Mouse (Mus musculus): ENCODE data around the gene Esyt2. TPM values are rescaled to one million over a fixed set of nuclear protein-coding genes. Genes with fewer than 3 reads are reported as not detected.
A peak's percentile ranks its signal among the peaks of the same experiment; 100 is the strongest.

Gene Esyt2
- polyA plus RNA-seq, 1 experiment: 16.1 TPM

GRCm38 (mm10) chr12:116405836-116406155 lies 124.8 kb downstream of the Esyt2 start:
- Histone ChIP-seq H3ac (ENCODE audit: control insufficient read depth, insufficient read length) (peak overlapping the region; percentile 23), H3K79me2 (ENCODE audit: control insufficient read depth, insufficient read depth) (peaks cover 19% of the 10 kb centered on the region), H3K36me3 (ENCODE audit: control insufficient read depth, insufficient read depth) (no peaks in the 10 kb centered on the region), H3K4me2 (ENCODE audit: low read depth) (peak overlapping the region; percentile 78), H3K27me3 (ENCODE audit: control insufficient read depth, insufficient read depth, insufficient read length) (no peaks in the 10 kb centered on the region), H3K4me3 (peak overlapping the region; percentile 51)
- TF ChIP-seq TCF12 (IDR thresholded peaks at IDR 0.05; ENCODE audit: insufficient read depth, poor library complexity, severe bottlenecking): no peak
- TF ChIP-seq USF1 (IDR thresholded peaks at IDR 0.05; ENCODE audit: low read depth): no peak
- TF ChIP-seq POLR2AphosphoS2 (IDR thresholded peaks at IDR 0.05; ENCODE audit: insufficient read length, low read depth): no peak
- no peak for TF ChIP-seq MAX (IDR thresholded peaks at IDR 0.05; ENCODE audit: low read depth)
- TF ChIP-seq SRF (IDR thresholded peaks at IDR 0.05; ENCODE audit: control insufficient read depth, insufficient read length, low read depth): no peak
- TF ChIP-seq MYOG (IDR thresholded peaks at IDR 0.05; ENCODE audit: control insufficient read depth in 1 of 3, insufficient read depth in 1 of 3, insufficient read length in 2 of 3, low read depth in 2 of 3): no peak
- no peak for TF ChIP-seq REST (IDR thresholded peaks at IDR 0.05; ENCODE audit: insufficient read depth, insufficient read length)
- TF ChIP-seq CEBPB (IDR thresholded peaks at IDR 0.05; ENCODE audit: insufficient read depth, poor library complexity, severe bottlenecking): no peak

- H3K79me2 ChIP-seq (ENCODE audit: control insufficient read depth, insufficient read depth): peaks cover 19% of the 10 kb centered on the region
- H3K4me3 ChIP-seq: no peak overlapping the region
- H3K27me3 ChIP-seq (ENCODE audit: control insufficient read depth, insufficient read depth, insufficient read length): no peaks in the 10 kb centered on the region
- no peaks in the 10 kb centered on the region for H3K36me3 ChIP-seq (ENCODE audit: control insufficient read depth, insufficient read depth)
- H3ac ChIP-seq (ENCODE audit: control insufficient read depth, insufficient read length): no peak overlapping the region
- TF ChIP-seq SRF (IDR thresholded peaks at IDR 0.05; ENCODE audit: control insufficient read depth, insufficient read length, low read depth): no peak
- no peak for TF ChIP-seq MYOD1 (IDR thresholded peaks at IDR 0.05; ENCODE audit: control insufficient read depth in 1 of 3, insufficient read length in 2 of 3, low read depth in 2 of 3)
- TF ChIP-seq E2F4 (IDR thresholded peaks at IDR 0.05; ENCODE audit: insufficient read depth): no peak
- TF ChIP-seq TCF3 (IDR thresholded peaks at IDR 0.05; ENCODE audit: insufficient read length, low read depth): no peak
- no peak for TF ChIP-seq USF1 (IDR thresholded peaks at IDR 0.05; ENCODE audit: low read depth)
- TF ChIP-seq POLR2AphosphoS2 (IDR thresholded peaks at IDR 0.05; ENCODE audit: insufficient read length, low read depth): no peak
- no peak for TF ChIP-seq POLR2A (IDR thresholded peaks at IDR 0.05; ENCODE audit: insufficient read length, low read depth)
- no peak for TF ChIP-seq MYOG (IDR thresholded peaks at IDR 0.05; ENCODE audit: control insufficient read depth in 1 of 3, insufficient read depth in 1 of 3, insufficient read length in 2 of 3, low read depth in 2 of 3)
- no peak for TF ChIP-seq MAX (IDR thresholded peaks at IDR 0.05; ENCODE audit: low read depth)
- TF ChIP-seq CEBPB (IDR thresholded peaks at IDR 0.05; ENCODE audit: insufficient read depth, poor library complexity, severe bottlenecking): no peak
- TF ChIP-seq REST (IDR thresholded peaks at IDR 0.05; ENCODE audit: insufficient read depth, insufficient read length): no peak
- no peak for TF ChIP-seq TCF12 (IDR thresholded peaks at IDR 0.05; ENCODE audit: insufficient read depth, poor library complexity, severe bottlenecking)
- H3K4me2 ChIP-seq (ENCODE audit: low read depth): no peak overlapping the region
These were observed 126.9 kb downstream of the Esyt2 start for GRCm38 (mm10) chr12:116407883-116408282.

DNA sequence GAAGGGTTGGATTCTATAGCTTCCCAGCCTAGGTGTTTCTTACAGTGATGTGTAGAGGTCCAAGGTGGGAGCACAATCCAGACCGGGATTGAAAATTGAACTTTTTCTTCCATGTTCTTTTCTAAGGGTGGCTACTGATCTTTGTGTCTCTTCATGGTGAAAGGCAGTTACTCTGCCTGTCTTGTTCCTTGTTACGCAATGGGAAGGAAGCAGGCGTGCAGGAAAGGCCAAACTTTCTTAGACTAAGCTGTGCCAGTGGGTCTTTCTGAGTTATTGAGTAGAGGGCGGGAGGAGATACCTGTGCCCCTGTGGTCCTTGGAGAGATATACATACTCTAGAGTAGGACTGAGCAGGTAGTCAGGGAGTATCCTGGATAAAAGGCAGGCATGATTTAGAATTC lies 133.9 kb downstream of the Esyt2 start:
- Histone ChIP-seq H3ac (ENCODE audit: control insufficient read depth, insufficient read length) (no peak overlapping the region), H3K27me3 (ENCODE audit: control insufficient read depth, insufficient read depth, insufficient read length) (no peaks in the 10 kb centered on the region), H3K4me2 (ENCODE audit: low read depth) (no peak overlapping the region), H3K4me3 (no peak overlapping the region), H3K36me3 (ENCODE audit: control insufficient read depth, insufficient read depth) (no peaks in the 10 kb centered on the region), H3K79me2 (ENCODE audit: control insufficient read depth, insufficient read depth) (no peaks in the 10 kb centered on the region)
- TF ChIP-seq MYOD1 (IDR thresholded peaks at IDR 0.05; ENCODE audit: control insufficient read depth in 1 of 3, insufficient read length in 2 of 3, low read depth in 2 of 3) (no peak), REST (IDR thresholded peaks at IDR 0.05; ENCODE audit: insufficient read depth, insufficient read length) (no peak), TCF3 (IDR thresholded peaks at IDR 0.05; ENCODE audit: insufficient read length, low read depth) (no peak), MAX (IDR thresholded peaks at IDR 0.05; ENCODE audit: low read depth) (no peak), MYOG (IDR thresholded peaks at IDR 0.05; ENCODE audit: control insufficient read depth in 1 of 3, insufficient read depth in 1 of 3, insufficient read length in 2 of 3, low read depth in 2 of 3) (no peak), CEBPB (IDR thresholded peaks at IDR 0.05; ENCODE audit: insufficient read depth, poor library complexity, severe bottlenecking) (no peak), USF1 (IDR thresholded peaks at IDR 0.05; ENCODE audit: low read depth) (no peak), POLR2AphosphoS2 (IDR thresholded peaks at IDR 0.05; ENCODE audit: insufficient read length, low read depth) (no peak), E2F4 (IDR thresholded peaks at IDR 0.05; ENCODE audit: insufficient read depth) (no peak), POLR2A (IDR thresholded peaks at IDR 0.05; ENCODE audit: insufficient read length, low read depth) (no peak), TCF12 (IDR thresholded peaks at IDR 0.05; ENCODE audit: insufficient read depth, poor library complexity, severe bottlenecking) (no peak)

DNA sequence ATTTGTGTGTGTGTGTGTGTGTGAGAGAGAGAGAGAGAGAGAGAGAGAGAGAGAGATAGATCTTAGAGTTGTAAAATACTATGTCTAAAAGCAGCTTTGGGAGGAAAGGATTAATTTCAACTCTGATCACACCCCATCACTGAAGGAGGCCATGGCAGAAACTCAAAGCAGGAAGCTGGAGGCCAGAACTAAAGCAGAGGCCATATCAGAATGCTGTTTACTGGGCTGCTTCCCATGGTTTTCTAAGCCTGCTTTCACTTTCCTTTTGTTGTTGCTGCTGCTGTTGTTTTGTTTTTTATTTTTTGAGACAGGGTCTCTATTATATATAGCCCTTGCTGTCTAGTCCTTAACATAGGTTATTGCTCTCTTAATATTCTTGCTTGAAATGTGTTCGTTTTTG lies 135.5 kb downstream of the Esyt2 start:
- no peak overlapping the region for H3ac ChIP-seq (ENCODE audit: control insufficient read depth, insufficient read length)
- H3K27me3 ChIP-seq (ENCODE audit: control insufficient read depth, insufficient read depth, insufficient read length): no peaks in the 10 kb centered on the region

More for the DNA sequence above, 135.5 kb downstream of the Esyt2 start:
- H3K36me3 ChIP-seq (ENCODE audit: control insufficient read depth, insufficient read depth): no peaks in the 10 kb centered on the region
- no peak overlapping the region for H3K4me2 ChIP-seq (ENCODE audit: low read depth)
- H3K79me2 ChIP-seq (ENCODE audit: control insufficient read depth, insufficient read depth): no peaks in the 10 kb centered on the region
- TF ChIP-seq E2F4 (IDR thresholded peaks at IDR 0.05; ENCODE audit: insufficient read depth): no peak
- TF ChIP-seq POLR2AphosphoS2 (IDR thresholded peaks at IDR 0.05; ENCODE audit: insufficient read length, low read depth): no peak
- TF ChIP-seq MYOG (IDR thresholded peaks at IDR 0.05; ENCODE audit: control insufficient read depth in 1 of 3, insufficient read depth in 1 of 3, insufficient read length in 2 of 3, low read depth in 2 of 3): no peak
- TF ChIP-seq POLR2A (IDR thresholded peaks at IDR 0.05; ENCODE audit: insufficient read length, low read depth): no peak
- no peak for TF ChIP-seq TCF12 (IDR thresholded peaks at IDR 0.05; ENCODE audit: insufficient read depth, poor library complexity, severe bottlenecking)
- TF ChIP-seq REST (IDR thresholded peaks at IDR 0.05; ENCODE audit: insufficient read depth, insufficient read length): no peak
- TF ChIP-seq CEBPB (IDR thresholded peaks at IDR 0.05; ENCODE audit: insufficient read depth, poor library complexity, severe bottlenecking): no peak
- no peak for TF ChIP-seq TCF3 (IDR thresholded peaks at IDR 0.05; ENCODE audit: insufficient read length, low read depth)
- TF ChIP-seq USF1 (IDR thresholded peaks at IDR 0.05; ENCODE audit: low read depth): no peak
- no peak for TF ChIP-seq MYOD1 (IDR thresholded peaks at IDR 0.05; ENCODE audit: control insufficient read depth in 1 of 3, insufficient read length in 2 of 3, low read depth in 2 of 3)
- TF ChIP-seq MAX (IDR thresholded peaks at IDR 0.05; ENCODE audit: low read depth): no peak
- TF ChIP-seq SRF (IDR thresholded peaks at IDR 0.05; ENCODE audit: control insufficient read depth, insufficient read length, low read depth): no peak
- no peak overlapping the region for H3K4me3 ChIP-seq

Measured in myocyte (in vitro differentiated cells).